Mouse (Mus musculus): ENCODE measurements around the gene Klhl40. TPM values are rescaled to one million over a fixed set of nuclear protein-coding genes. Genes with fewer than 3 reads are reported as not detected.

Klhl40 gene
- polyA plus RNA-seq, 1 experiment from 2014 or later = 14.0 TPM

GRCm38 (mm10) chr9:121784801-121785200, 7.4 kb downstream of the Klhl40 start:
- 0 out of 2 replicates have a peak, but pooled peaks cover 4% of the 10 kb centered on the region for H3K4me1 ChIP-seq
- H3K9me3 ChIP-seq = no peaks in the 10 kb centered on the region
- H3K9ac ChIP-seq = no peak overlapping the region
- H3K27me3 ChIP-seq = peaks cover 5% of the 10 kb centered on the region
- no peak overlapping the region for H3K4me3 ChIP-seq
- H3K36me3 ChIP-seq = no peaks in the 10 kb centered on the region
- ATAC-seq (ENCODE audit: insufficient number of reproducible peaks, low FRiP score, low TSS enrichment, low read depth) = no peak
- 83% methylated on average over 12 of the region's 12 CpGs for WGBS
- H3K27ac ChIP-seq = no peak overlapping the region
- H3K4me2 ChIP-seq = no peak overlapping the region

GRCm38 (mm10) chr9:121785261-121785660, 7.9 kb downstream of the Klhl40 start:
- Histone ChIP-seq H3K36me3 (no peaks in the 10 kb centered on the region), H3K9ac (no peak overlapping the region), H3K4me3 (no peak overlapping the region), H3K27me3 (peaks cover under 1% of the 10 kb centered on the region; the same call in 1 of the 2 replicates), H3K4me2 (no peak overlapping the region), H3K9me3 (no peaks in the 10 kb centered on the region), H3K4me1 (0 out of 2 replicates have a peak, but pooled peaks cover 4% of the 10 kb centered on the region), H3K27ac (no peak overlapping the region)
- WGBS = 83% methylated on average over 8 of the region's 8 CpGs
- ATAC-seq (ENCODE audit: insufficient number of reproducible peaks, low FRiP score, low TSS enrichment, low read depth) = no peak

GRCm38 (mm10) chr9:121786359-121786758, 9.0 kb downstream of the Klhl40 start:
- 64% methylated on average over 2 of the region's 2 CpGs for WGBS
- H3K9me3 ChIP-seq = no peaks in the 10 kb centered on the region

DNA sequence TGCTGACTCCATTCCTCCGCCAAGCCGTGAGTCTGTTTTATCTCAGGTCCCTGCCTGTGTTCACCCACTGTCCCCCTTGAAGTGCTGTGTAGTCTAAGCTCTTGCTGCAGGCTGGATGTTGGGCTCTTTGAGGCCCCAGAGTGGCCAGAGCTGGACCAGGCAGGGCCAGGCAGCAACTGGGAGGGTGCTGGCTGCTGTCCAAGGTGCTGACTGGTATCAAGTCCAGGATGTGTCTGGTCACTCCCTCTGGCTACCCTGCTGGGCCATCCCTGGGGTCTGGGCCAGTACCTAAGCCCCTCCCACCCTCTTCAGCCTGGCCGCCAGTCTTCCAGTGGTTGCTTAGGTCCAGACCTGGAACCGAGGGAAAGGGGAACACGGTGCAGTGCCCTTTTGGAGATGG, 13.8 kb downstream of the Klhl40 start:
- WGBS = 12% methylated on average over 5 of the region's 5 CpGs
- no peak overlapping the region for H3K27ac ChIP-seq
- H3K4me3 ChIP-seq = no peak overlapping the region
- ATAC-seq (ENCODE audit: insufficient number of reproducible peaks, low FRiP score, low TSS enrichment, low read depth) = no peak
- H3K4me2 ChIP-seq = no peak overlapping the region
- H3K9ac ChIP-seq = no peak overlapping the region
- H3K27me3 ChIP-seq = peaks cover 6% of the 10 kb centered on the region; the same call in 1 of the 2 replicates
- H3K9me3 ChIP-seq = no peaks in the 10 kb centered on the region
- H3K36me3 ChIP-seq = no peaks in the 10 kb centered on the region
- peaks cover 16% of the 10 kb centered on the region; the same call in 1 of the 2 replicates for H3K4me1 ChIP-seq

More at GRCm38 (mm10) chr9:121786359-121786758, 9.0 kb downstream of the Klhl40 start:
- Histone ChIP-seq H3K27ac (no peak overlapping the region), H3K4me2 (no peak overlapping the region), H3K27me3 (0 out of 2 replicates have a peak, but pooled peaks cover 3% of the 10 kb centered on the region), H3K36me3 (no peaks in the 10 kb centered on the region), H3K4me3 (no peak overlapping the region), H3K4me1 (peaks cover 7% of the 10 kb centered on the region; the same call in 1 of the 2 replicates), H3K9ac (no peak overlapping the region)
- no peak for ATAC-seq (ENCODE audit: insufficient number of reproducible peaks, low FRiP score, low TSS enrichment, low read depth)

DNA sequence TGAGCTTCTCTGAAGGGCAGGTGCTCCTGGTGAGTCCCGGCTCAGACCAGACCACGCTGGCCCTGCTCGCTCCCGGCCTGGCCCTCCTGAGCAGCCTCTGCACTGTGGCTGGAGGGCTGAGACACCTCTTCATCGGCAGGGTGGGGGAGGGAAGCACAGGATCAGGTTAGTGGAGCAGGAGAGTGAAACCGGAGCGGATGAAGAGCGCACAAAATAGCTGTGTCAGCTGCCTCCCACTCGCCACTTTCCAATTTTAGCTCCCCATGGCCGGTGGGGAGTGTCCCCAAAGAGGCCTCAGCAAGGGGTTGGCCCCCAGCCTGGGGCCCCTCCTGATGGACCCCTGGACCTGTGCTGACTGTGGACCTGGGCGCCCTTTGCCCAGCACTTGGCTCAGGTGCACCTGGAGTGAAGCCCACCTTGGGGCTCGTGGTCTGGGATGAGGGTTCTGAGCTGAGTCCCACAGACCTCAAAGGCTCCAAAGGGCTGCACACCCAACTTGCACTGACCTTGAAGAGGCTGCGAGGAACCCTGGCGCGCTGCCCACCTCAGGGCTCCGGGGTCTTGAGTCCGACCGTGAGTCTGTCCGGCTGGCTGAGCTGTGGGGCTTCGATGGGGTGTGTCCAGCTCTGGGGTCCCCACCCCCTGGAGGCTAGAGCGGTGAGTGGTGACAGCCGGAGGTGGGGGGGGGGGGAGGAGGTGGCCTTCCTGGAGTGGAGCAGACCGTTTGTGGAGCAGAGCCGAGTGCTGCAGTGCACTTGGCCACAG, 14.5 kb downstream of the Klhl40 start, which contains the start of gene Hhatl:
Gene Hhatl (minus strand): TSS at position 751 of the 765 bp plus-strand sequence.
- Histone ChIP-seq H3K4me2 (no peak within 1 kb of the TSS), H3K9me3 (no peaks in the 10 kb centered on the region), H3K9ac (no peak within 1 kb of the TSS), H3K4me3 (no peak within 1 kb of the TSS), H3K36me3 (no peaks in the 10 kb centered on the region), H3K27ac (no peak within 1 kb of the TSS), H3K4me1 (peaks cover 16% of the 10 kb centered on the region; the same call in 1 of the 2 replicates), H3K27me3 (peaks cover 6% of the 10 kb centered on the region; the same call in 1 of the 2 replicates)
- WGBS = 59% methylated on average over 24 of the region's 24 CpGs
- ATAC-seq (ENCODE audit: insufficient number of reproducible peaks, low FRiP score, low TSS enrichment, low read depth) = no peak

DNA sequence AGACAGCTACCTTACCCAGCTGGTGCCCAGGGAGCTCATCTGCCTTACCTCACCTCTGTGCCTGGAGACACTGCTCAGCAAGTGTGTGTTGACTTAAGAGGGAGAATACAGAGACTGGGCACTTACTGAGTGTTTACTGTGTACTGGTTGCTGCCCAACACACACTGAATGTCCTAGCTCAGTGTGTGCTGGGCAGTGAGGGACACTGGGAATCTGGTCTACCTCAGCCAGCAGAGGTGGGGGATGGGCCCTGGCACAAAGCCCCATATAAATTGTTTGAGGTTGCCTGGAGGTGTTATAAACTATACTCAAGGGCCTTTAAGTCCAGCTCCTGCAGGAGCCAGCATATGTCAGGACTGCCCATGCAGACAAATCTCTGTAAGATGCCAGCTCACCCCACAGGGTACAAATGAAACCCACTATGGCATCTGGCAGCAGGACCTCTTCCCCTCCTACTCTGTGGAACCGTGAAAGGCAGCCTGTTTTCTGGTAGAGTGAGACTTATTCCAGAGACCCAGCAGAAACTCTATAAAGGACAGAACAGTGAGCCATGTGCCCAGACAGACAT, 17.6 kb downstream of the Klhl40 start:
- no peaks in the 10 kb centered on the region for H3K9me3 ChIP-seq
- ATAC-seq (ENCODE audit: insufficient number of reproducible peaks, low FRiP score, low TSS enrichment, low read depth) = no peak
- no peak overlapping the region for H3K4me2 ChIP-seq
- H3K27me3 ChIP-seq = peaks cover 6% of the 10 kb centered on the region; the same call in 1 of the 2 replicates
- no peak overlapping the region for H3K4me3 ChIP-seq
- H3K36me3 ChIP-seq = no peaks in the 10 kb centered on the region
- H3K27ac ChIP-seq = no peak overlapping the region
- no peak overlapping the region for H3K9ac ChIP-seq
- 10% methylated on average over 1 of the region's 1 CpGs for WGBS
- H3K4me1 ChIP-seq = peaks cover 16% of the 10 kb centered on the region; the same call in 1 of the 2 replicates

GRCm38 (mm10) chr9:121797722-121798121, 20.3 kb downstream of the Klhl40 start:
- H3K9ac ChIP-seq = no peak overlapping the region
- no peaks in the 10 kb centered on the region for H3K27me3 ChIP-seq
- no peak overlapping the region for H3K4me3 ChIP-seq
- WGBS = 7% methylated on average over 12 of the region's 12 CpGs
- peaks cover 8% of the 10 kb centered on the region; the same call in 1 of the 2 replicates for H3K4me1 ChIP-seq
- no peaks in the 10 kb centered on the region for H3K9me3 ChIP-seq
- H3K27ac ChIP-seq = 0 out of 2 replicates have a peak overlapping the region, but pooled peaks have one; percentile 43
- no peak overlapping the region for H3K4me2 ChIP-seq
- H3K36me3 ChIP-seq = no peaks in the 10 kb centered on the region
- ATAC-seq (ENCODE audit: insufficient number of reproducible peaks, low FRiP score, low TSS enrichment, low read depth) = no peak

- Histone ChIP-seq H3K27me3 (no peaks in the 10 kb centered on the region), H3K4me1 (peaks cover 8% of the 10 kb centered on the region; the same call in 1 of the 2 replicates), H3K27ac (no peak overlapping the region), H3K9me3 (no peaks in the 10 kb centered on the region), H3K9ac (no peak overlapping the region), H3K36me3 (no peaks in the 10 kb centered on the region), H3K4me2 (no peak overlapping the region), H3K4me3 (no peak overlapping the region)
- no peak for ATAC-seq (ENCODE audit: insufficient number of reproducible peaks, low FRiP score, low TSS enrichment, low read depth)
- 49% methylated on average over 6 of the region's 6 CpGs for WGBS
These were observed 21.6 kb downstream of the Klhl40 start for GRCm38 (mm10) chr9:121798887-121799520.

GRCm38 (mm10) chr9:121802747-121803146, 25.3 kb downstream of the Klhl40 start:
- Histone ChIP-seq H3K9ac (no peak overlapping the region), H3K36me3 (no peaks in the 10 kb centered on the region), H3K27ac (no peak overlapping the region), H3K4me3 (no peak overlapping the region), H3K4me2 (no peak overlapping the region), H3K27me3 (no peaks in the 10 kb centered on the region), H3K4me1 (peaks cover 3% of the 10 kb centered on the region; the same call in 1 of the 2 replicates), H3K9me3 (no peaks in the 10 kb centered on the region)
- ATAC-seq (ENCODE audit: insufficient number of reproducible peaks, low FRiP score, low TSS enrichment, low read depth) = no peak
- WGBS = 48% methylated on average over 7 of the region's 7 CpGs

DNA sequence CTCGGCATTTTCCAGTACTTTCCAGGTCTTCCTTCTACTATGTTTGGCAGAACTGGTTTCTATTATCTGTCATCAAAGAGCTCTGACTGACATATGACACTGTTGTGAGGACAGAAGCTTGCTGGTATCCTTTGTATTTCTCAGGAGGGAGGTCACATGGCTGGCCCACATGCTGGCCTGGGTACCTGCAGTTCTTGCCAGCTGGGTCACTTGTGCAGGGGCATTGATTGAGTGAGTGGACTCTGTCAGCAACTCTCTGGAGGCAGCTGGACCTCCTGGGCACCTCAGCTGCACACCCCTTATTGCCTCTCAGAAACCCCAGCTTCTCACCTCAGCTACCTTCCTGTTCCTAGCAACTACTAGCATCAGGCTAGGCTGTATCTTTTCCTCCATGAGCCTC, 30.1 kb downstream of the Klhl40 start:
- Histone ChIP-seq H3K9me3 (no peaks in the 10 kb centered on the region), H3K27me3 (no peaks in the 10 kb centered on the region), H3K4me1 (peaks cover 7% of the 10 kb centered on the region), H3K36me3 (no peaks in the 10 kb centered on the region), H3K27ac (no peak overlapping the region), H3K9ac (no peak overlapping the region), H3K4me3 (no peak overlapping the region), H3K4me2 (no peak overlapping the region)
- no peak for ATAC-seq (ENCODE audit: insufficient number of reproducible peaks, low FRiP score, low TSS enrichment, low read depth)
- WGBS = 53% methylated on average over 1 of the region's 1 CpGs

- no peaks in the 10 kb centered on the region for H3K27me3 ChIP-seq
- H3K36me3 ChIP-seq = no peaks in the 10 kb centered on the region
- no peak overlapping the region for H3K27ac ChIP-seq
- H3K4me1 ChIP-seq = peaks cover 7% of the 10 kb centered on the region
- no peak for ATAC-seq (ENCODE audit: insufficient number of reproducible peaks, low FRiP score, low TSS enrichment, low read depth)
- no peak overlapping the region for H3K9ac ChIP-seq
- 57% methylated on average over 7 of the region's 7 CpGs for WGBS
- H3K4me3 ChIP-seq = no peak overlapping the region
- H3K9me3 ChIP-seq = no peaks in the 10 kb centered on the region
- no peak overlapping the region for H3K4me2 ChIP-seq
These were observed 30.5 kb downstream of the Klhl40 start for GRCm38 (mm10) chr9:121807947-121808346.

- H3K36me3 ChIP-seq = no peaks in the 10 kb centered on the region
- H3K4me3 ChIP-seq = no peak overlapping the region
- no peak overlapping the region for H3K9ac ChIP-seq
- H3K4me2 ChIP-seq = no peak overlapping the region
- no peak for ATAC-seq (ENCODE audit: insufficient number of reproducible peaks, low FRiP score, low TSS enrichment, low read depth)
- H3K27me3 ChIP-seq = no peaks in the 10 kb centered on the region
- 69% methylated on average over 3 of the region's 3 CpGs for WGBS
- H3K9me3 ChIP-seq = no peaks in the 10 kb centered on the region
- H3K4me1 ChIP-seq = peaks cover 7% of the 10 kb centered on the region
- H3K27ac ChIP-seq = no peak overlapping the region
These were observed 31.1 kb downstream of the Klhl40 start for GRCm38 (mm10) chr9:121808511-121808910.
